Mouse (Mus musculus): ENCODE results near the gene B3galt4.

GRCm38 (mm10) chr17:33916847-33917655 lies 34.2 kb downstream of the B3galt4 start:
- TF ChIP-seq EP300 (IDR thresholded peaks at IDR 0.05; ENCODE audit: low read depth) (no peak), CTCF (IDR thresholded peaks at IDR 0.05; ENCODE audit: low read depth) (no peak)

All from heart, postnatal 0 days (tissue).